Mouse (Mus musculus) neural tube, embryonic 11.5 days (tissue): ENCODE data around the gene Gad1. TPM values are rescaled to one million over a fixed set of nuclear protein-coding genes. Genes with fewer than 3 reads are reported as not detected.

ENCODE experiments used
- ATAC-seq: fragments of 200-750 bp; cut with Nextera tagmentation; 2 replicates; pipeline ENCODE4 v1.8.0; 2017; ENCODE audit warnings: moderate number of reproducible peaks, mild to moderate bottlenecking, moderate TSS enrichment, moderate library complexity; ENCODE audit not compliant: insufficient read depth, low FRiP score, low TSS enrichment
- DNase-seq: peaks from one replicate; pipeline ENCODE4 v3.0.0-alpha.2; 2015; ENCODE audit warnings: low spot score
- H3K27ac ChIP-seq: fragments of 300-500 bp; sonication (generic); 2 replicates; pipeline ENCODE4 v1.5.1; 2014; ENCODE audit warnings: low read depth, mild to moderate bottlenecking, low read length
- H3K27me3 ChIP-seq: fragments of 300-500 bp; sonication (generic); 2 replicates; pipeline ENCODE4 v1.6.1; 2014; ENCODE audit warnings: mild to moderate bottlenecking, low read length, mixed read lengths; ENCODE audit not compliant: control insufficient read depth, insufficient read depth
- H3K36me3 ChIP-seq: fragments of 300-500 bp; sonication (generic); 2 replicates; pipeline ENCODE4 v1.6.1; 2014; ENCODE audit warnings: mild to moderate bottlenecking, low read length, moderate library complexity, mixed read lengths; ENCODE audit not compliant: control insufficient read depth, insufficient read depth
- H3K4me1 ChIP-seq: fragments of 300-500 bp; sonication (generic); 2 replicates; pipeline ENCODE4 v1.6.1; 2014; ENCODE audit warnings: low read length, mixed read lengths; ENCODE audit not compliant: control insufficient read depth, insufficient read depth
- H3K4me2 ChIP-seq: fragments of 300-500 bp; sonication (generic); 2 replicates; pipeline ENCODE4 v1.6.1; 2014; ENCODE audit warnings: low read depth, mild to moderate bottlenecking, moderate library complexity
- H3K4me3 ChIP-seq: fragments of 300-500 bp; sonication (generic); 2 replicates; pipeline ENCODE4 v1.5.1; 2014; ENCODE audit warnings: low read depth, low read length
- H3K9ac ChIP-seq: fragments of 300-500 bp; sonication (generic); 2 replicates; pipeline ENCODE4 v1.6.1; 2014; ENCODE audit warnings: mild to moderate bottlenecking, low read length
- H3K9me3 ChIP-seq: fragments of 300-500 bp; sonication (generic); 2 replicates; pipeline ENCODE4 v1.6.1; 2016; ENCODE audit warnings: low read length; ENCODE audit not compliant: control insufficient read depth
- WGBS: fragments of 180-500 bp; shearing (Covaris S2); extraction: QIAGEN DNeasy Blood & Tissue Kit; methylation state at CpG from one replicate; pipeline ENCODE4 v1.1.7; 2014; 5-methylcytosine and 5-hydroxymethylcytosine counted together
- polyA plus RNA-seq: library from polyadenylated mRNA; unstranded; fragments of >200 nt; fragmentation: Nextera tagmentation; extraction: Ambion mirVana; gene quantifications from 2 replicates; pipeline ENCODE4 v1.2.1, GENCODE M21; 2014

Gene Gad1
- polyA plus RNA-seq, 1 experiment from 2014 or later: 9.4 TPM

DNA sequence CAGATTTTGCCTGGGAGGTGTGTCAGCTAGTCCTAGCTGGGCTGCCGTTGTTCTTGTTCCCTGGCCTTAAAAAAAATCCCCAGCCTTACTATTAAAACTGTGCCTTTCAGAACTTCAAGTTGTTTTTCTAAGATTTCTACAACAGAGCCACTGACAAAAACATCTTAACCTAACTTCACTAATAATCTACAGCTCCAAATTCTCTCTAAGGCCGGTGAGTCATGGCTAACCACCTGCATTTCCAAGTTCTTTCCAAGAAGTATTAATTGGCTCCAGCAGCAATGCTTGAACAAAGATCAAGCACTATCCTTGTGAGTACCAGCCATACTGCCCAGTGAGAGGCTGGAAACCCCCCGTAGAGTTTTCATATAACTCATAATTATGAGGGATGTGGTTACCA is 56.9 kb downstream of the Gad1 start:
- H3K4me2 ChIP-seq: no peak overlapping the region
- no peak for DNase-seq
- no peak overlapping the region for H3K27ac ChIP-seq
- no peak overlapping the region for H3K4me3 ChIP-seq
- H3K27me3 ChIP-seq: no peaks in the 10 kb centered on the region
- no peak for ATAC-seq
- H3K36me3 ChIP-seq: no peaks in the 10 kb centered on the region
- no peaks in the 10 kb centered on the region; the same call in 1 of the 2 replicates for H3K9me3 ChIP-seq
- 93% methylated on average over 3 of the region's 3 CpGs for WGBS
- no peaks in the 10 kb centered on the region for H3K4me1 ChIP-seq
- H3K9ac ChIP-seq: no peak overlapping the region

DNA sequence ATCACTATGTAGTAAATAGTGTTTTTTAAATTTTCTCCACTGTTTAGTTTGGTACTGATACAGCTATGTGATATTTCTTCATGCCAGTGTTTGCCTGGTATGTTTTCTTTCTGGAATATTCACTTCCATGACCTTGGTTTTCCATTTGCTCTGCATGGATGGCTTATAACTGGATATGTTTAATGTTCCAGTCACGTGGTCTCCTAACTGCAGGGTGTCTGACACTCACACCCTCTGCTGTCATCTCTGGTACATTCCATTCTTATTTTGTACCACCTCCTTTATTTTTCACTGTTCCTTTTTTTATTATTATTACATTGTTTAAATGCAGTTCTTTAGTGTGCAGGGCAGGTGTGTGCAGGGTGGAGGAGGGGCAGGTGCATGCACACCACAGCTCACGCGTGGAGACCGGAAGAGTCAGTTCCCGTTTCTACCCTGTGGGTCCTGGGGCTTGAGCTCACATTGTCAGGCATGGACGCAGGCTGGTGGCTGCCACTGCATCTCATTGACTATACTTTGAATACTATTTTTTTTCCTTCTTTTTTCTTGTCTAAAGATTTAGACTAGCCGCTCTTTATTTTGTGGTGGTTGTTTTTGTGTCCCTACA is 62.0 kb downstream of the Gad1 start:
- Histone ChIP-seq H3K4me3 (no peak overlapping the region), H3K4me1 (no peaks in the 10 kb centered on the region), H3K27ac (no peak overlapping the region), H3K9ac (no peak overlapping the region), H3K27me3 (no peaks in the 10 kb centered on the region), H3K36me3 (no peaks in the 10 kb centered on the region), H3K9me3 (no peaks in the 10 kb centered on the region), H3K4me2 (no peak overlapping the region)
- no peak for ATAC-seq
- WGBS: 87% methylated on average over 7 of the region's 7 CpGs
- DNase-seq: no peak

DNA sequence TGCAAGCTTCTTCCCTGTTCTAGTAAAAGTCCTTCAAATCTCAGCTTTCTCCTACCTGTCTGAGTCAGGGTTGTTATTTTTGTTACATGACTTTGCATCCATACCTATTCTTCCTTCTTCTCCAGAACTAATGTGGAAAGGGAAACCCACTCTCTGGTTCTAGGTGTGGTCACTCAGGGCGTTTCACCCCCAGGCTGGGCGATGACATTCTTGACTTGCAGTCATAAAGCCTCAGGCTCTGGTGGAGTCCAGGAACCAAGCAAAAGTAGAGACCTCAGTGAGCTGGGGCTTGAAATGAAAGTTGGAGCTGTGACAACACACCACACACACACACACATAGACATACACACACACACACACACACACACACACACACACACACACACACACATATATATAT is 63.2 kb downstream of the Gad1 start:
- no peak for DNase-seq
- H3K9ac ChIP-seq: no peak overlapping the region
- 88% methylated on average over 2 of the region's 2 CpGs for WGBS
- no peak for ATAC-seq
- H3K4me1 ChIP-seq: no peaks in the 10 kb centered on the region
- no peak overlapping the region for H3K4me2 ChIP-seq
- H3K36me3 ChIP-seq: no peaks in the 10 kb centered on the region
- no peak overlapping the region for H3K4me3 ChIP-seq
- H3K27me3 ChIP-seq: no peaks in the 10 kb centered on the region
- H3K9me3 ChIP-seq: no peaks in the 10 kb centered on the region
- no peak overlapping the region for H3K27ac ChIP-seq

DNA sequence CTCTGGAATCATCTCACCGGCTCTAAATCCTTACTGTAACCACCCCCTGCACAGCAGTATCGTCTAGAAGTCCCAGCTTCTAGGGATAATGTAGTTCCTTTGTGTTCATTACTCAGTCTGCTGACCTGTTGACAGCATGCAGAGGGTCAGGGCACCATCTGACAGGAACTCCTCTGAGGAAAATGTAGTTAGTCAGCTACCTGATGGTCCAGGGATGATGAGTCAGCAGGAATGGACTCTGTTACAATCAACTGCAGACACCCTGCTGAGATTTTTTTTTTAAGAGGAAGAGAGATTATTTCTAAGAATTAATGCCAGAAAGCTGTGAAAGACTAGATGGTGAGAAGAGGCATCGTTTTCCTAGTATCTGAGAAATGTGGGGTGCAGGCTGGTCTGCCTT is 63.7 kb downstream of the Gad1 start:
- DNase-seq (no peak), ATAC-seq (no peak)
- no peak overlapping the region for H3K4me2 ChIP-seq
- no peak overlapping the region for H3K4me3 ChIP-seq
- H3K4me1 ChIP-seq: no peaks in the 10 kb centered on the region
- no peaks in the 10 kb centered on the region for H3K27me3 ChIP-seq
- H3K36me3 ChIP-seq: no peaks in the 10 kb centered on the region
- no peak overlapping the region for H3K9ac ChIP-seq
- H3K9me3 ChIP-seq: no peaks in the 10 kb centered on the region
- H3K27ac ChIP-seq: no peak overlapping the region
- WGBS: 62% methylated on average over 3 of the region's 3 CpGs

DNA sequence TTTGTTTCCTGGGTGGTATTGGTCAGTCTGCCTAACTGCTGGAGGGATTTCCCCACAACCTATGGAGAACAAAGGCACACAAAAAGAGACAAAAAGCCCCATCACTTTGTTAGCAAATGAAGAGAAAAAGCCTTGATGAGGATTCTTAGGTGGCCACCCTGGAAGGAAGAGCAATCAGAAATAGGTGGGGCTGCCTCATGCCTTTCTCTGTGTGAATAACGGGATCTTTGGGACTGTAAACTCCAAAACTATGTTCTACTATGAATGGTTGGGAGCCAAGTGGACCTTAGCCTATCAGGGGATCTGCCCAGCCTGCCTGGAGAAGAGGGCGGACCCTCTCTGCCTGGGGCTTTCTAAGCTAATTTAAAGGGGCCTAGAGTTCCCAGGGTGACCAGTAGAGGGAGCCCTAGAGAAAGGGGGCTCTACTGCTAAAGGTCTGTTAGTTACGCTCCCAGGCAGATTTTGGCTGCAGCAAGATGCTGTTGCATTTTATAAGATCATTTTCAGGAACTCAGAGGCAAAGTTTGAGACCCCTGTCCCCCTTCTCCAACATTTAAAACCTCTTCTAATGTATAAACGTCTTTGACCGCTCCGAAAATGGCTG is 66.5 kb downstream of the Gad1 start:
- H3K4me2 ChIP-seq: no peak overlapping the region
- H3K9ac ChIP-seq: no peak overlapping the region
- ATAC-seq: no peak
- H3K36me3 ChIP-seq: no peaks in the 10 kb centered on the region
- WGBS: 77% methylated on average over 6 of the region's 6 CpGs
- no peak overlapping the region for H3K27ac ChIP-seq
- no peaks in the 10 kb centered on the region for H3K27me3 ChIP-seq
- no peaks in the 10 kb centered on the region for H3K4me1 ChIP-seq
- H3K4me3 ChIP-seq: no peak overlapping the region
- no peaks in the 10 kb centered on the region for H3K9me3 ChIP-seq
- DNase-seq: no peak

DNA sequence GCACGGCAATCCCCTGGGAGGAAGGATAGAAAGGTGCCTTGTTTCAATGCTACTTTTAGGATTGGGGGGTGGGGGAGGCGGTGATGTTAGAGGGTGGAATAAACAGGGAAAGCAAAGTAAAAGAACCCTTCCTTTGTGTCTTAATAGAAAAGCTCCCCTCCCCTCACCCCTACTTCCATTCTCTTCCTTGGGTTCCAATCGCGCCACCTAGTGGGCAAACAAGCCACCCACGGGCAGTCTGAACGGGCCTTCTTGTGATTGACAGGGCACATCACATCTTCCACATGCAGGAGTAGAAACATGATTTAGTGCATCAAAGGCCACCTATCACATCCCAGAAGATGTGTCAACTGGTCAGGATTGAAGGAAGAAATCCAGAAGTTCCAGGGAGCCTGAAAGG is 67.4 kb downstream of the Gad1 start:
- ATAC-seq (no peak), DNase-seq (peak; percentile 74)
- 30% methylated on average over 6 of the region's 6 CpGs for WGBS
- H3K9ac ChIP-seq: no peak overlapping the region
- no peak overlapping the region for H3K4me3 ChIP-seq
- H3K27ac ChIP-seq: no peak overlapping the region
- H3K36me3 ChIP-seq: no peaks in the 10 kb centered on the region
- H3K9me3 ChIP-seq: no peaks in the 10 kb centered on the region
- no peaks in the 10 kb centered on the region for H3K27me3 ChIP-seq
- H3K4me2 ChIP-seq: no peak overlapping the region
- H3K4me1 ChIP-seq: no peaks in the 10 kb centered on the region

DNA sequence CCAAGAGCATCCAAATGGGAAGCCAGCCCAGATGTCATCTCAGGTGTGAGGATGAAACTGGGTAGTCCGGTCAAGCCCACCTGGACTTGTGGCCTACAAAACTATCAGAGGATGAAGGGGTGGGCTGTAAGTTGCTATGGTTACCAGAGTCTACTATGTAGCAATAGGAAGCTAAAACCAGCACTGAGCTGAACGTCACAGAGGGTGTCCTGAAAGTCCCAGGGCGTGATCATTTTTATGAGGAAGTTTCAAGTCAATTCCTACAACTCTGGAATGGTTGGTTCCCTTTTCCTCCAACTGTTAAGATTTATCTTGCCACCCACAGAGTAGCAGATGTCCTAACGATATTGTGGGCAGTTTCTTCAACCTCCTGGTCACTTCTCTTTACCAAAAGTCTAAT is 69.4 kb downstream of the Gad1 start:
- DNase-seq (no peak), ATAC-seq (no peak)
- Histone ChIP-seq H3K9ac (no peak overlapping the region), H3K27ac (no peak overlapping the region), H3K36me3 (no peaks in the 10 kb centered on the region), H3K4me3 (no peak overlapping the region), H3K4me1 (no peaks in the 10 kb centered on the region), H3K4me2 (no peak overlapping the region), H3K27me3 (no peaks in the 10 kb centered on the region), H3K9me3 (no peaks in the 10 kb centered on the region)
- 70% methylated on average over 4 of the region's 4 CpGs for WGBS

DNA sequence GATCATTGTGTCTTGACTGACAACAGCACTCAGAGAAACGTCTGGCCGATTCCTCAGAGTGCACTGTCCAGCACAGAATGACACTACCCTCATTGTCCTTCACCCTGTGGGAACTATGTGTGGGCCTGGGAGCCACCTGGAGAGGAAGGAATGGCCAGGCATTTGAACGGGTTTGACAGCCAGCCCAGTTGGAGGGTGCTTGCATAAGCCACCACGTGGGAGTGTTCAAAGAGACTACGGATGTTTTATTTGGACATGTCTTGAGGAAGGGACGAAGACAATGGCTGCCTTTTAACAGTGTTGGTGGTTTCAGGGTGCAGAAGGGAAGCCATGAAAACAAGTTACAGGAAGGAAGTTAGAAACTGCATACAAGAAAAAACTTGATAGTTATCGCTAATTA is 72.9 kb downstream of the Gad1 start:
- no peaks in the 10 kb centered on the region for H3K9me3 ChIP-seq
- ATAC-seq: no peak
- H3K4me1 ChIP-seq: no peaks in the 10 kb centered on the region
- H3K4me3 ChIP-seq: no peak overlapping the region
- H3K36me3 ChIP-seq: no peaks in the 10 kb centered on the region
- no peak overlapping the region for H3K9ac ChIP-seq
- 64% methylated on average over 7 of the region's 7 CpGs for WGBS
- no peak overlapping the region for H3K27ac ChIP-seq
- no peaks in the 10 kb centered on the region for H3K27me3 ChIP-seq
- DNase-seq: no peak
- no peak overlapping the region for H3K4me2 ChIP-seq

DNA sequence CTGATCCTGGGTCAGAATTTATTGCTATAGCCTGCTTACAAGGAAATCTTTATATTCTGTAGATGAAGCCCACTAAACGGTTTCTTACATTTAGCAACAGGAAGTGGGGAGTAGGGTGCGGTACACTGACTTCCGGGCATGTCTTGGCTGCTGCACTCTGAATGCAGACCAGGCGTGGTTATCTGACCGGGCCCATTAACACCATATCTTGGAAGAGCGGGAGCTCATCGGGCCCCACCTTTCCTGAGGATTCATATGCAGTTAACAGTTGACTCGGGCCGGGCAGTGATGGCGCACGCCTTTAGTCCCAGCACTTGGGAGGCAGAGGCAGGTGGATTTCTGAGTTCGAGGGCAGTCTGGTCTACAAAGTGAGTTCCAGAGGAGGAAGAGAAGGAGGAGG is 75.5 kb downstream of the Gad1 start:
- ATAC-seq: no peak
- no peak overlapping the region for H3K9ac ChIP-seq
- no peaks in the 10 kb centered on the region for H3K36me3 ChIP-seq
- no peaks in the 10 kb centered on the region for H3K4me1 ChIP-seq
- H3K4me2 ChIP-seq: no peak overlapping the region
- H3K27ac ChIP-seq: no peak overlapping the region
- H3K9me3 ChIP-seq: no peaks in the 10 kb centered on the region
- 93% methylated on average over 12 of the region's 12 CpGs for WGBS
- no peak overlapping the region for H3K4me3 ChIP-seq
- no peaks in the 10 kb centered on the region for H3K27me3 ChIP-seq
- DNase-seq: no peak
